Mouse (Mus musculus) stomach, postnatal 0 days (tissue): ENCODE results near the gene Myo3b. TPM values are rescaled to one million over a fixed set of nuclear protein-coding genes. Genes with fewer than 3 reads are reported as not detected.
A peak's percentile ranks its signal among the peaks of the same experiment; 100 is the strongest.

Experiments used
- ATAC-seq: fragments of 200-750 bp; cut with Nextera tagmentation; 2 replicates; pipeline ENCODE4 v1.8.0; 2017; ENCODE audit not compliant: low FRiP score, low TSS enrichment
- DNase-seq: peaks from one replicate; pipeline ENCODE4 v3.0.0-alpha.2; 2016; ENCODE audit warnings: low spot score
- H3K27ac ChIP-seq: fragments of 300-500 bp; sonication (generic); replicated peaks from 2 replicates; pipeline ENCODE4 v1.5.1; 2014; ENCODE audit warnings: mild to moderate bottlenecking, control low read depth
- H3K27me3 ChIP-seq: fragments of 300-500 bp; sonication (generic); 2 replicates; pipeline ENCODE4 v1.6.1; 2014; ENCODE audit warnings: low read length; ENCODE audit not compliant: control insufficient read depth, insufficient read depth
- H3K36me3 ChIP-seq: fragments of 300-500 bp; sonication (generic); 2 replicates; pipeline ENCODE4 v1.6.1; 2014; ENCODE audit warnings: low read length, mixed read lengths; ENCODE audit not compliant: control insufficient read depth, insufficient read depth
- H3K4me1 ChIP-seq: fragments of 300-500 bp; sonication (generic); replicated peaks from 2 replicates; pipeline ENCODE4 v1.6.1; 2014; ENCODE audit warnings: antibody characterized with exemption; ENCODE audit not compliant: control insufficient read depth, insufficient read depth
- H3K4me2 ChIP-seq: fragments of 300-500 bp; sonication (generic); replicated peaks from 2 replicates; pipeline ENCODE4 v1.6.1; 2014; ENCODE audit warnings: low read depth, mild to moderate bottlenecking, control low read depth, moderate library complexity
- H3K4me3 ChIP-seq: fragments of 300-500 bp; sonication (generic); 2 replicates; pipeline ENCODE4 v1.5.1; 2014; ENCODE audit warnings: low read depth, low read length, control low read depth
- H3K9ac ChIP-seq: fragments of 300-500 bp; sonication (generic); 2 replicates; pipeline ENCODE4 v1.6.1; 2014; ENCODE audit warnings: mild to moderate bottlenecking, low read length, control low read depth, mixed read lengths
- H3K9me3 ChIP-seq: fragments of 300-500 bp; sonication (generic); 2 replicates; pipeline ENCODE4 v1.6.1; 2016; ENCODE audit warnings: low read length; ENCODE audit not compliant: control insufficient read depth
- CTCF ChIP-seq: IDR thresholded peaks from 2 replicates; pipeline ENCODE4 v1.5.1; 2016; ENCODE audit warnings: antibody characterized with exemption, low read depth, mild to moderate bottlenecking, moderate library complexity
- EP300 ChIP-seq: optimal IDR thresholded peaks from 2 replicates; pipeline ENCODE3; 2016; ENCODE audit warnings: antibody characterized with exemption
- WGBS: fragments of 180-500 bp; shearing (Covaris S2); extraction: QIAGEN DNeasy Blood & Tissue Kit; methylation state at CpG from one replicate; pipeline ENCODE4 v1.1.7; 2014; 5-methylcytosine and 5-hydroxymethylcytosine counted together
- polyA plus RNA-seq: library from polyadenylated mRNA; unstranded; fragments of >200 nt; fragmentation: Nextera tagmentation; extraction: Ambion mirVana; gene quantifications from 2 replicates; pipeline ENCODE4 v1.2.1, GENCODE M21; 2015

Gene Myo3b
- polyA plus RNA-seq, 1 experiment from 2014 or later, result 0.21 TPM

- no peaks in the 10 kb centered on the region for H3K9me3 ChIP-seq
- H3K9ac ChIP-seq, result no peak overlapping the region
- WGBS, result 60% methylated on average over 5 of the region's 5 CpGs
- peak overlapping the region; percentile 49; the same call in 1 of the 2 replicates for H3K27ac ChIP-seq
- no peak overlapping the region for H3K4me2 ChIP-seq
- H3K36me3 ChIP-seq, result no peaks in the 10 kb centered on the region
- TF ChIP-seq CTCF, result no peak
- TF ChIP-seq EP300, result no peak
- no peak overlapping the region for H3K4me3 ChIP-seq
- peak; percentile 89 for ATAC-seq
- H3K4me1 ChIP-seq, result no peaks in the 10 kb centered on the region
- DNase-seq, result peak; percentile 46
- H3K27me3 ChIP-seq, result no peaks in the 10 kb centered on the region
Observed at GRCm38 (mm10) chr2:70069861-70070260, 30.9 kb downstream of the Myo3b start.

- DNase-seq, result peak; percentile 36
- 0 out of 2 replicates have a peak overlapping the region, but pooled peaks have one; percentile 4 for H3K4me3 ChIP-seq
Observed at GRCm38 (mm10) chr2:70083444-70084020, 44.6 kb downstream of the Myo3b start.

GRCm38 (mm10) chr2:70091261-70091660 lies 52.3 kb downstream of the Myo3b start:
- no peaks in the 10 kb centered on the region for H3K36me3 ChIP-seq
- H3K27ac ChIP-seq, result no peak overlapping the region
- 0 out of 2 replicates have a peak, but pooled peaks have one; percentile 24 for ATAC-seq
- no peak for DNase-seq
- H3K4me3 ChIP-seq, result no peak overlapping the region
- H3K9me3 ChIP-seq, result no peaks in the 10 kb centered on the region
- H3K9ac ChIP-seq, result no peak overlapping the region
- no peak for TF ChIP-seq CTCF
- WGBS, result 48% methylated on average over 2 of the region's 2 CpGs
- no peaks in the 10 kb centered on the region for H3K4me1 ChIP-seq
- H3K27me3 ChIP-seq, result no peaks in the 10 kb centered on the region
- no peak overlapping the region for H3K4me2 ChIP-seq

More at GRCm38 (mm10) chr2:70083444-70084020, 44.6 kb downstream of the Myo3b start:
- TF ChIP-seq CTCF (no peak; the same call in 1 of the 2 replicates), EP300 (no peak)
- Histone ChIP-seq H3K27ac (no peak overlapping the region), H3K9ac (no peak overlapping the region), H3K27me3 (no peaks in the 10 kb centered on the region), H3K9me3 (no peaks in the 10 kb centered on the region), H3K36me3 (no peaks in the 10 kb centered on the region), H3K4me1 (no peaks in the 10 kb centered on the region), H3K4me2 (peak overlapping the region; percentile 46)
- 40% methylated on average over 17 of the region's 17 CpGs for WGBS
- no peak for ATAC-seq

- Histone ChIP-seq H3K9ac (no peak overlapping the region), H3K4me3 (no peak overlapping the region), H3K4me2 (no peak overlapping the region), H3K27me3 (no peaks in the 10 kb centered on the region), H3K27ac (no peak overlapping the region), H3K9me3 (no peaks in the 10 kb centered on the region), H3K36me3 (no peaks in the 10 kb centered on the region), H3K4me1 (no peaks in the 10 kb centered on the region)
- DNase-seq (peak; percentile 12), ATAC-seq (0 out of 2 replicates have a peak, but pooled peaks have one; percentile 32)
- WGBS, result 37% methylated on average over 10 of the region's 10 CpGs
- TF ChIP-seq CTCF, result no peak
- no peak for TF ChIP-seq EP300
Observed at GRCm38 (mm10) chr2:70091801-70092522, 53.0 kb downstream of the Myo3b start.

- no peak overlapping the region for H3K4me3 ChIP-seq
- no peaks in the 10 kb centered on the region for H3K27me3 ChIP-seq
- H3K4me2 ChIP-seq, result no peak overlapping the region
- WGBS, result 54% methylated on average over 3 of the region's 3 CpGs
- no peaks in the 10 kb centered on the region for H3K9me3 ChIP-seq
- H3K36me3 ChIP-seq, result no peaks in the 10 kb centered on the region
- ATAC-seq (no peak), DNase-seq (peak; percentile 8)
- H3K9ac ChIP-seq, result no peak overlapping the region
- no peaks in the 10 kb centered on the region for H3K4me1 ChIP-seq
- no peak overlapping the region for H3K27ac ChIP-seq
- TF ChIP-seq EP300, result no peak
- TF ChIP-seq CTCF, result no peak
Observed at GRCm38 (mm10) chr2:70092665-70093064, 53.7 kb downstream of the Myo3b start.

- WGBS, result 51% methylated on average over 5 of the region's 5 CpGs
- no peak overlapping the region for H3K9ac ChIP-seq
- DNase-seq (no peak), ATAC-seq (peak; percentile 10; the same call in 1 of the 2 replicates)
- TF ChIP-seq CTCF (no peak), EP300 (no peak)
- no peaks in the 10 kb centered on the region for H3K36me3 ChIP-seq
- H3K27ac ChIP-seq, result no peak overlapping the region
- H3K27me3 ChIP-seq, result no peaks in the 10 kb centered on the region
- no peaks in the 10 kb centered on the region for H3K4me1 ChIP-seq
- H3K4me2 ChIP-seq, result no peak overlapping the region
- H3K9me3 ChIP-seq, result no peaks in the 10 kb centered on the region
- no peak overlapping the region for H3K4me3 ChIP-seq
Observed at GRCm38 (mm10) chr2:70094446-70094845, 55.5 kb downstream of the Myo3b start.
